Mouse (Mus musculus): ENCODE data around the gene BC048671. TPM values are rescaled to one million over a fixed set of nuclear protein-coding genes. Genes with fewer than 3 reads are reported as not detected.

Gene BC048671
- polyA plus RNA-seq, 1 experiment = 412 TPM

DNA sequence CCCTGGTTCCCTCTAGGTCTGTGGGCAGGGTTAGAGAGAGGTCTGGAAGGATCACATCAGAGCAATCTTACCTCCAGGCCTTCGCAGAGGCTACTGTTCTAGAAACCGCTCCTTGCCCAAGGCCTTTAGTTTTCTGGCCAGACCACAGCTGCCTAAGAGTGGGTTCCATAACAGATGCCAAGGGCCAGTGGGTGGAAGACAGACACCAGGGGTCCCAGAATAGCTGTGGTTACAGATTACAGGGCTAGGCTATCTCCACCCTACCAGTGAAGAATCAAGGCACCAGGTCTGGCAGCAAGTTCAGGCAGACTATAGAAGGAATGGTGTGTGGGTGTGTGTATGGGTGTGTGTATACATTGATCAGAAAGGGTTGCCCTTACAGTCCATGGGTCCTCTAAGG, 18.0 kb downstream of the BC048671 start:
- H3K27me3 ChIP-seq (ENCODE audit: control insufficient read depth, insufficient read depth, low read length) = no peaks in the 10 kb centered on the region
- no peaks in the 10 kb centered on the region for H3K36me3 ChIP-seq (ENCODE audit: control insufficient read depth, insufficient read depth, low read length)
- no peaks in the 10 kb centered on the region for H3K4me1 ChIP-seq (ENCODE audit: control insufficient read depth, insufficient read depth, low read length)
- no peak overlapping the region for H3K27ac ChIP-seq (ENCODE audit: control insufficient read depth, insufficient read depth, low read depth, low read length)
- no peak overlapping the region for H3K4me3 ChIP-seq (ENCODE audit: control insufficient read depth, low read depth, low read length)
- TF ChIP-seq POLR2A (IDR thresholded peaks at IDR 0.05; ENCODE audit: control insufficient read depth, low read depth, low read length) (no peak), CTCF (IDR thresholded peaks at IDR 0.05; ENCODE audit: control insufficient read depth, insufficient read depth, insufficient replicate concordance, low read depth, low read length) (no peak)

GRCm38 (mm10) chr6:90319475-90320191, 18.6 kb downstream of the BC048671 start:
- Histone ChIP-seq H3K36me3 (ENCODE audit: control insufficient read depth, insufficient read depth, low read length) (no peaks in the 10 kb centered on the region), H3K27me3 (ENCODE audit: control insufficient read depth, insufficient read depth, low read length) (no peaks in the 10 kb centered on the region), H3K4me1 (ENCODE audit: control insufficient read depth, insufficient read depth, low read length) (no peaks in the 10 kb centered on the region), H3K4me3 (ENCODE audit: control insufficient read depth, low read depth, low read length) (no peak overlapping the region), H3K27ac (ENCODE audit: control insufficient read depth, insufficient read depth, low read depth, low read length) (no peak overlapping the region)
- no peak for TF ChIP-seq CTCF (IDR thresholded peaks at IDR 0.05; ENCODE audit: control insufficient read depth, insufficient read depth, insufficient replicate concordance, low read depth, low read length)
- TF ChIP-seq POLR2A (IDR thresholded peaks at IDR 0.05; ENCODE audit: control insufficient read depth, low read depth, low read length) = no peak

DNA sequence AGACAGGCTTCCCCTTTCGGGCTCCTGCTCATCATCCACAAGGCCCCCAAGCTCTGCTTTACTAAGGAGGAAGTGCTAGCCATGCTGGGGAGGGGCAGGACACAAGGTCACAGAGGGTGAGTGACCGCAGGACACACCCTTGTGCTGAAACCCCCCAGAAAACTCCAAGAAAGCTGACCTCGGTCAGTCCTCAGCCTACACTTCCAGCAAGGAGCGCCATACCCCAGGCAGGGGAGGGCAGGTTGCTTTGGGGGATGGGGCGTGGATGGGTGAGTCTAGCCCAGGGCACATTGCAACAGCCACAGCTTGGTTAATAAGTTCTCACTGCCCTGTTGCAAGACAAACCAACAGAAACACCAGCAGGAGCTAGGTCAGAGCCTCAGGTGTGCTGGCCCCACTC, 19.4 kb downstream of the BC048671 start:
- H3K27ac ChIP-seq (ENCODE audit: control insufficient read depth, insufficient read depth, low read depth, low read length) = no peak overlapping the region
- no peaks in the 10 kb centered on the region for H3K4me1 ChIP-seq (ENCODE audit: control insufficient read depth, insufficient read depth, low read length)
- no peak overlapping the region for H3K4me3 ChIP-seq (ENCODE audit: control insufficient read depth, low read depth, low read length)
- H3K36me3 ChIP-seq (ENCODE audit: control insufficient read depth, insufficient read depth, low read length) = no peaks in the 10 kb centered on the region
- no peak for TF ChIP-seq CTCF (IDR thresholded peaks at IDR 0.05; ENCODE audit: control insufficient read depth, insufficient read depth, insufficient replicate concordance, low read depth, low read length)
- no peak for TF ChIP-seq POLR2A (IDR thresholded peaks at IDR 0.05; ENCODE audit: control insufficient read depth, low read depth, low read length)
- no peaks in the 10 kb centered on the region for H3K27me3 ChIP-seq (ENCODE audit: control insufficient read depth, insufficient read depth, low read length)

DNA sequence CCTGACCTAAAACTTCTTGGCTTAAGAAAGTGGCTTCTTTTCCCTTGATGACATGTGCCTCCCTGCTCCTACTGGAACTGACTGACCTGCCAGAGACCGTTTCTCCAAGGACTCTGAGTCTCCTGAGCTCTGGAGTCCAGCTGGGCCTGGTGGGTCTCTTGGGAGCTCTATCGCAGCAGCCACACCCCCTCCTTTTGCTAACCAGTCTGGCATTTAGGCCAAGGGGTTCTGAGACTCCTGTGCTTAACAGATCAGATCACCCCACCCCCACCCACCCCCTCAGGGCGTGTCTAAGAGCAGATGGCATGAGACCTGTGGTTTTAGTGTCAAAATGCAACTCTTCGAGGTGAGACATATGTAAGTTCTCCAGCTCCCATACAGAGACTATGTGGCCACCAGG, 20.8 kb downstream of the BC048671 start:
- Histone ChIP-seq H3K4me3 (ENCODE audit: control insufficient read depth, low read depth, low read length) (no peak overlapping the region), H3K27ac (ENCODE audit: control insufficient read depth, insufficient read depth, low read depth, low read length) (no peak overlapping the region), H3K4me1 (ENCODE audit: control insufficient read depth, insufficient read depth, low read length) (no peaks in the 10 kb centered on the region), H3K27me3 (ENCODE audit: control insufficient read depth, insufficient read depth, low read length) (no peaks in the 10 kb centered on the region), H3K36me3 (ENCODE audit: control insufficient read depth, insufficient read depth, low read length) (no peaks in the 10 kb centered on the region)
- TF ChIP-seq CTCF (IDR thresholded peaks at IDR 0.05; ENCODE audit: control insufficient read depth, insufficient read depth, insufficient replicate concordance, low read depth, low read length) (no peak), POLR2A (IDR thresholded peaks at IDR 0.05; ENCODE audit: control insufficient read depth, low read depth, low read length) (no peak)

DNA sequence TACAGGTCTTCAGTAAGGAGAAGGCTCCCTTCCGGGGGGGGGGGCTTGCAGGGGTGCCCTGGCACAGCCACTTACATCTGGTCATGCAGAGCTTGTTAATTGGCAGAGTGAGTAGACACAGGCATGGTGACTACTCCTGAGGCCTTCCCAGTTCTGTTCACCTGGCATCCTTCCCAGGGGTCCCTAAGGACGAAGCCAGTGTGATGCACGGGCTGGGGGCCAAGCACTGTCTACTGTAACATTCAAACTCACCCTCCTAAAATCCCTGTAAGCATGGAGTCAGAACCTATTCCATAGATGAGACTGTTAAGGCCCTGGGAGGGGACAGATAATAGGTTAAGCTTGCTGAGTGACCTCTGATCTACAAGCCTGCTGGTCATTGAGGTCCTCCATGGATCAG, 23.0 kb downstream of the BC048671 start:
- Histone ChIP-seq H3K27ac (ENCODE audit: control insufficient read depth, insufficient read depth, low read depth, low read length) (no peak overlapping the region), H3K4me3 (ENCODE audit: control insufficient read depth, low read depth, low read length) (no peak overlapping the region), H3K4me1 (ENCODE audit: control insufficient read depth, insufficient read depth, low read length) (no peaks in the 10 kb centered on the region), H3K36me3 (ENCODE audit: control insufficient read depth, insufficient read depth, low read length) (no peaks in the 10 kb centered on the region), H3K27me3 (ENCODE audit: control insufficient read depth, insufficient read depth, low read length) (no peaks in the 10 kb centered on the region)
- TF ChIP-seq POLR2A (IDR thresholded peaks at IDR 0.05; ENCODE audit: control insufficient read depth, low read depth, low read length) (no peak), CTCF (IDR thresholded peaks at IDR 0.05; ENCODE audit: control insufficient read depth, insufficient read depth, insufficient replicate concordance, low read depth, low read length) (no peak)

GRCm38 (mm10) chr6:90324463-90324862, 23.4 kb downstream of the BC048671 start:
- H3K36me3 ChIP-seq (ENCODE audit: control insufficient read depth, insufficient read depth, low read length) = no peaks in the 10 kb centered on the region
- H3K4me1 ChIP-seq (ENCODE audit: control insufficient read depth, insufficient read depth, low read length) = no peaks in the 10 kb centered on the region
- H3K4me3 ChIP-seq (ENCODE audit: control insufficient read depth, low read depth, low read length) = no peak overlapping the region
- TF ChIP-seq CTCF (IDR thresholded peaks at IDR 0.05; ENCODE audit: control insufficient read depth, insufficient read depth, insufficient replicate concordance, low read depth, low read length) (no peak), POLR2A (IDR thresholded peaks at IDR 0.05; ENCODE audit: control insufficient read depth, low read depth, low read length) (no peak)
- H3K27me3 ChIP-seq (ENCODE audit: control insufficient read depth, insufficient read depth, low read length) = no peaks in the 10 kb centered on the region
- H3K27ac ChIP-seq (ENCODE audit: control insufficient read depth, insufficient read depth, low read depth, low read length) = no peak overlapping the region

DNA sequence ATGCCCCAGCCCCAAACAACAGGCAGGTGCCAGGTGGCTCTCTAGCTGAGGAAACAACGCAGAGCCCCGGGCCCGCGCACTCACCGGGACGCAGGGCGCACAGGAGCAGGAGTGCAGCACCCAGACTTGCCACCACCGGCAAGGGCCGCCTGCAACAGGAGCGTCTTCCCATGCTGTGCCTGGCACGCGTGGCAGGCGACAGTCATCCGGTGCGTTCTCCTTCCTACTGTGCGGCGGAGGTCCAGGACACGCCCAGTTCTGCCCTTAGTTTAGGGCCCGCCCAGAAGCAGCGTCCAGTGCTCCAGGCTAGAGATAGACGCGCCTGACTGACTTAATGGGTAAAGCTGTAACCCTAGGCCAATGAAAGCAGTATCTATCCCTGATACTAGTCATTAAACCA, 24.0 kb downstream of the BC048671 start, which contains the start of gene Chst13:
Gene Chst13, minus strand, starts transcription at position 195 of the 400 bp plus-strand sequence.
- Histone ChIP-seq H3K27ac (ENCODE audit: control insufficient read depth, insufficient read depth, low read depth, low read length) (no peak within 1 kb of the TSS), H3K4me1 (ENCODE audit: control insufficient read depth, insufficient read depth, low read length) (no peaks in the 10 kb centered on the region), H3K27me3 (ENCODE audit: control insufficient read depth, insufficient read depth, low read length) (no peaks in the 10 kb centered on the region), H3K36me3 (ENCODE audit: control insufficient read depth, insufficient read depth, low read length) (no peaks in the 10 kb centered on the region), H3K4me3 (ENCODE audit: control insufficient read depth, low read depth, low read length) (peak within 1 kb of the TSS; percentile 14; the same call in 1 of the 2 replicates)
- TF ChIP-seq CTCF (IDR thresholded peaks at IDR 0.05; ENCODE audit: control insufficient read depth, insufficient read depth, insufficient replicate concordance, low read depth, low read length) = no peak
- TF ChIP-seq POLR2A (IDR thresholded peaks at IDR 0.05; ENCODE audit: control insufficient read depth, low read depth, low read length) = no peak

Data from testis, adult 2 months (tissue).